Mouse (Mus musculus) hindbrain, postnatal 0 days (tissue): ENCODE measurements around the gene Yeats4. TPM values are rescaled to one million over a fixed set of nuclear protein-coding genes. Genes with fewer than 3 reads are reported as not detected.

Source experiments
- ATAC-seq: fragments of 200-750 bp; cut with Nextera tagmentation; 2 replicates; pipeline ENCODE4 v1.8.0; 2017; ENCODE audit warnings: mild to moderate bottlenecking, moderate TSS enrichment, moderate library complexity
- DNase-seq: peaks from one replicate; pipeline ENCODE4 v3.0.0-alpha.2; 2015; ENCODE audit warnings: low spot score
- H3K27ac ChIP-seq: fragments of 300-500 bp; sonication (generic); 2 replicates; pipeline ENCODE4 v1.5.1; 2014; ENCODE audit warnings: mild to moderate bottlenecking
- H3K27me3 ChIP-seq: fragments of 300-500 bp; sonication (generic); 2 replicates; pipeline ENCODE4 v1.6.1; 2014; ENCODE audit warnings: low read length, mixed read lengths; ENCODE audit not compliant: insufficient read depth
- H3K36me3 ChIP-seq: fragments of 300-500 bp; sonication (generic); 2 replicates; pipeline ENCODE4 v1.6.1; 2014; ENCODE audit warnings: low read length, mixed read lengths; ENCODE audit not compliant: insufficient read depth
- H3K4me1 ChIP-seq: fragments of 300-500 bp; sonication (generic); 2 replicates; pipeline ENCODE4 v1.6.1; 2014; ENCODE audit warnings: antibody characterized with exemption, low read length, mixed read lengths; ENCODE audit not compliant: insufficient read depth
- H3K4me2 ChIP-seq: fragments of 300-500 bp; sonication (generic); 2 replicates; pipeline ENCODE4 v1.6.1; 2014; ENCODE audit warnings: low read depth, mild to moderate bottlenecking, low read length, moderate library complexity, mixed read lengths
- H3K4me3 ChIP-seq: fragments of 300-500 bp; sonication (generic); 2 replicates; pipeline ENCODE4 v1.5.1; 2014; ENCODE audit warnings: low read length
- H3K9ac ChIP-seq: fragments of 300-500 bp; sonication (generic); replicated peaks from 2 replicates; pipeline ENCODE4 v1.6.1; 2014; ENCODE audit warnings: mild to moderate bottlenecking, low read length, moderate library complexity, mixed read lengths
- H3K9me3 ChIP-seq: fragments of 300-500 bp; sonication (generic); 2 replicates; pipeline ENCODE4 v1.6.1; 2016; ENCODE audit warnings: low read length, mixed read lengths
- CTCF ChIP-seq: IDR thresholded peaks from 2 replicates; pipeline ENCODE4 v1.5.1; 2016; ENCODE audit warnings: antibody characterized with exemption, control low read depth, low read depth
- WGBS: fragments of 180-500 bp; shearing (Covaris S2); extraction: QIAGEN DNeasy Blood & Tissue Kit; methylation state at CpG from one replicate; pipeline ENCODE4 v1.1.7; 2014; 5-methylcytosine and 5-hydroxymethylcytosine counted together
- polyA plus RNA-seq: library from polyadenylated mRNA; unstranded; fragments of >200 nt; fragmentation: Nextera tagmentation; extraction: Ambion mirVana; gene quantifications from 2 replicates; pipeline ENCODE4 v1.2.1, GENCODE M21; 2015
- total RNA-seq: library from RNA; depleted of rRNA; stranded (reverse); fragments of >200 nt; gene quantifications from 2 replicates; pipeline ENCODE4 v1.2.3, GENCODE M21; 2014

The Yeats4 gene
- total and polyA plus RNA-seq, 2 experiments from 2014 or later: 41.4 to 85.4 TPM

DNA sequence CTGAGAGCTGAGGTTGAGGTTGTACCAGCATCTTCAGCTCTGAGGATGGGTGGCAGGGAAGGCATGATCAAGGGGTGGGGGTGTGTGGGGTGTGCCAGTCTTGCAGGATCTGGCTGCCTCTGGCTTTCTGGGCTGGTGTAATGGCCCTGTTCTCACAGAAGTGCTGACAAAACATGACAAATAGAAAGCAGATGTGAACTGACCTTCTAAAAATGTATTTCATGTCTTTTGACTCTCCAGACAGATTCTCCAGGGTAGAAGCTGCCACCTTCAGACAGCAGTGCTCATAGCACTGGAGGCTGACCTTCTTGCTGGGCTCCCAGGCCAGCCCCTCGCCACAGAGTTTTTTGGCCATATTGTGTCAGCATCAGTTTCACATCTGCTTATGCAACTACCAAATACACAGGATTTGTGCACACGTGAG, 20.7 kb downstream of the Yeats4 start:
- Histone ChIP-seq H3K36me3 (no peaks in the 10 kb centered on the region), H3K27me3 (no peaks in the 10 kb centered on the region), H3K4me1 (no peaks in the 10 kb centered on the region), H3K4me3 (no peak overlapping the region), H3K27ac (no peak overlapping the region), H3K9ac (no peak overlapping the region), H3K9me3 (no peaks in the 10 kb centered on the region), H3K4me2 (no peak overlapping the region)
- no peak for ATAC-seq
- no peak for DNase-seq
- peak; percentile 40; the same call in 1 of the 2 replicates for TF ChIP-seq CTCF
- 77% methylated on average over 2 of the region's 2 CpGs for WGBS

DNA sequence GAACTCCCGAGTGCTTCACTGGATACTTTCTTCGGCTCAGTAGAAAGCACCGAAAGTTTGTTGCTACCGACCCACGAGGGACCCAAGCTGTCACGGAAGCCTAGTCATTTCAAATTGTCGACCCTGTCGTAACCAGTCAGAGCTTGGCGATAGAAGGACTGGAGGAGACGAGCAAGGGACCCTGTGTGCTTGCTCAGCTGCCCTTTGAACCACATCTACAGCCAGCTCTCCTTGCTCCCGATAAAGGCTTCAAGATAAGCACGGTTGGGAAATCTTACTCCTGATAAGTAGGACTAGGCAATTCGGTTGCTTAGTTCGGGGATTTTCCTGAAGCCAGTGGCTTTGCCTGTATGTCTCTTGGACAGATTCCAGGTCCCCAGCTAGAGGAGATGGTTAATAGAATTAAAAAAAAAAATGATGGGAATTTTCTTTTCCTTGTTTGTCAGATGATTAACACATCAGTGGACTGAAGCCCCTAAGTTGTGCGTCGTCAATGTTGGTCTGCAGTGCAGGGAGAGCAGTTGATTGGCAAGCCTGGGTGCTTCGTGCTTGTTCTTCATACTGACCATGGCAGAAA, 21.2 kb downstream of the Yeats4 start:
- Histone ChIP-seq H3K4me1 (no peaks in the 10 kb centered on the region), H3K9me3 (no peaks in the 10 kb centered on the region), H3K9ac (no peak overlapping the region), H3K4me3 (no peak overlapping the region), H3K27ac (no peak overlapping the region), H3K36me3 (no peaks in the 10 kb centered on the region), H3K4me2 (no peak overlapping the region), H3K27me3 (no peaks in the 10 kb centered on the region)
- WGBS: 68% methylated on average over 17 of the region's 17 CpGs
- DNase-seq (no peak), ATAC-seq (no peak)
- TF ChIP-seq CTCF: no peak

DNA sequence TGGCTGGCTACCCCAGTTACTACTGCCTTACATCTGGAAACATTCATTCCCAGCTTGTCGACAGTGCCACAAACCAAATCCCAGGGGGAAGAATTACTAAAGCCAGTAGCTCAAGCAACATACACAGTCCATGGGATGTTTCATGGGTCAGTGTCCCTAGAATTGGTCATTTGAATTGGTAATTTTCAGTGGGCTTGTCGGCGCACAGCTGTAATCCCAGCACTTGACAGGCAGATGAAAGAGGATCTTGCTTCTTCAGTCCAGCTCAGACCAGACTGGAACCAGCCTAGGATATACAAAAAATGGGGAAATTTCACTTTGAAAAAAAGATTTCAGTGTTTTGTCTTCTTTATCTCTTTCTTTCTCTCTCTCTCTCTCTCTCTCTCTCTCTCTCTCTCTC, 24.6 kb downstream of the Yeats4 start:
- DNase-seq (no peak), ATAC-seq (no peak)
- H3K27ac ChIP-seq: no peak overlapping the region
- no peak overlapping the region for H3K9ac ChIP-seq
- no peaks in the 10 kb centered on the region for H3K9me3 ChIP-seq
- 41% methylated on average over 3 of the region's 3 CpGs for WGBS
- no peaks in the 10 kb centered on the region for H3K27me3 ChIP-seq
- H3K4me2 ChIP-seq: no peak overlapping the region
- H3K36me3 ChIP-seq: no peaks in the 10 kb centered on the region
- no peaks in the 10 kb centered on the region for H3K4me1 ChIP-seq
- TF ChIP-seq CTCF: no peak
- H3K4me3 ChIP-seq: no peak overlapping the region

DNA sequence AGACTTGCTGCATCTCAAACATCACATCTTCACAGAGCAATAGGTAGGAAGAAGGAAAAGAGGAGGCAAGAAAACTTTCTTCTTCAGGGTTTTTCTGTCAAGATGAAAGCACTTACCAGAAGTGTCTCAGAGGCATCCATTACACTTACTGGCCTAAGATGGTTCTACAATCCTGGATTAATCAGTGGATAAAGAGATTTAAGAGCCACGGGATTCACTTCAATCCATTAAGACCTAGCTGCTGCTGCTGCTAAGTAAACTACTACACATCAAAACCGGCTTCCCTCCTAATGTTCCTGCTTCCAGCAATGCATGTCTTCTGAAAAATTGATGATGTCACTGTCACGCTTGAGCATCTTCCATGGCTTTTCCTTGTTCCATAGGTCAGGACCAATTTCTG, 27.6 kb downstream of the Yeats4 start:
- Histone ChIP-seq H3K9ac (no peak overlapping the region), H3K27me3 (no peaks in the 10 kb centered on the region), H3K36me3 (no peaks in the 10 kb centered on the region), H3K4me2 (no peak overlapping the region), H3K27ac (no peak overlapping the region), H3K9me3 (no peaks in the 10 kb centered on the region), H3K4me3 (no peak overlapping the region), H3K4me1 (no peaks in the 10 kb centered on the region)
- DNase-seq (no peak), ATAC-seq (no peak)
- 83% methylated on average over 3 of the region's 3 CpGs for WGBS
- TF ChIP-seq CTCF: no peak

DNA sequence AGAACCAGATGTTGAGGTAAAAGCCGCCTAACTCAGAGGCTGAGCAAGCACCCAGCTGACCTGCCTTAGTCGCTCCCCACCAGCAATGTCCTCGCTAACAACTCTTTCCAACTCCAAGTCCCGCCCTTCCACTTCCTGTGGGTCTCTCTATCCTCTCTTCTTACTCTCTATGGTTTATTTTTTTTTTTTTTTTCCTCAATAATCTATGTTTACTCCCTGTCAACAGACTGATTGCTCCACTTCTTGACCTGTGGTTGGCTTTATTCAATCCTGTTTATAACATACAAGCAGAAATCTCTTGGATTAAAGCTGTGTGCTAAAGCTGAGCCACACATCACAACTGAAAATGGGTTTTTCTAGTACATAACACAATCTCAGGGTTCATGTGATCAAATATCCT, 28.6 kb downstream of the Yeats4 start:
- Histone ChIP-seq H3K9ac (no peak overlapping the region), H3K27me3 (no peaks in the 10 kb centered on the region), H3K27ac (no peak overlapping the region), H3K4me3 (no peak overlapping the region), H3K4me2 (no peak overlapping the region), H3K36me3 (no peaks in the 10 kb centered on the region), H3K9me3 (no peaks in the 10 kb centered on the region), H3K4me1 (no peaks in the 10 kb centered on the region)
- DNase-seq (no peak), ATAC-seq (no peak)
- no peak for TF ChIP-seq CTCF
- WGBS: 95% methylated on average over 4 of the region's 4 CpGs

DNA sequence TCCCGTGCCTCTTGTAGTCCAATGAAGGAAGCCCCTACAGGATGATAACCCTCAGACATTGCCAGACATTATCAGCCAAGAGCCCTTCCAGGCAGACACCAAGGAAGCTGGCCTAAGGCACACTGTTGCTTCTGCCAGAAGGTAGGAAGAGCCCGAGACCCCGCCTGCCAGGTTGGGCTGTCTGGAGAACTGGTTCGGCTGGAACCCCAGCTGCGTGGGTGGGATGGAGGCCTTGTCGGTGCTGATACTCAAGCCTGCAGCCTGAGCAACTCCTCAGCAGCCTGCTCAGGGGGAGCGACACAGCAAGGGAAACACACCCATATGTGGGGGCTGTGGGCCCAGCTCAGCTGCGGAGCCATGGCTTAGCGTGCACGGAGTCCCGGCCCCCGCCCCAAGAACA, 29.3 kb downstream of the Yeats4 start:
- ATAC-seq: no peak
- no peak overlapping the region for H3K4me2 ChIP-seq
- H3K4me1 ChIP-seq: no peaks in the 10 kb centered on the region
- H3K36me3 ChIP-seq: no peaks in the 10 kb centered on the region
- no peak overlapping the region for H3K4me3 ChIP-seq
- H3K9ac ChIP-seq: no peak overlapping the region
- no peak overlapping the region for H3K27ac ChIP-seq
- TF ChIP-seq CTCF: no peak
- H3K27me3 ChIP-seq: no peaks in the 10 kb centered on the region
- WGBS: 90% methylated on average over 12 of the region's 12 CpGs
- H3K9me3 ChIP-seq: no peaks in the 10 kb centered on the region
- DNase-seq: no peak

DNA sequence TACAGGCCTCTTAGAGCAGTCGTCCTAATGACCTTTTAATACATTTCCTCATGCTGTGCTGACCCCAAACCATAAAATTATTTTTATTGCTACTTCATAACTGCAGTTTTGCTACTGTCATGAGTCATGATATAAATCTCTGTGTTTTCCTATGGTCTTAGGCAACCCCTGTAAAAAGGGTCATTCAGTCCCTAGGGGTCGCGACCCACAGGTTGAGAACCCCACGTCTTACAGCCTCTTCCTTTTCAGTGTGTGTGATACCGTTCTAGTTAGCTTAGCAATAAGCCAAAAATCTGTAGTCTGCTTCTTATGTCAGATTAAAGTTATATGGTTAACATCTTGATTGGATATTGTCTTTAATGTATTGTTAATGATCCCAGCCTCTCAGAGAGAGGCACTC, 30.9 kb downstream of the Yeats4 start:
- Histone ChIP-seq H3K4me1 (no peaks in the 10 kb centered on the region), H3K9me3 (no peaks in the 10 kb centered on the region), H3K9ac (no peak overlapping the region), H3K36me3 (no peaks in the 10 kb centered on the region), H3K4me3 (no peak overlapping the region), H3K27me3 (no peaks in the 10 kb centered on the region), H3K27ac (no peak overlapping the region), H3K4me2 (no peak overlapping the region)
- no peak for TF ChIP-seq CTCF
- DNase-seq (no peak), ATAC-seq (no peak)
- 78% methylated on average over 5 of the region's 5 CpGs for WGBS
